Mouse (Mus musculus): ENCODE results near the gene Afg3l1.

DNA sequence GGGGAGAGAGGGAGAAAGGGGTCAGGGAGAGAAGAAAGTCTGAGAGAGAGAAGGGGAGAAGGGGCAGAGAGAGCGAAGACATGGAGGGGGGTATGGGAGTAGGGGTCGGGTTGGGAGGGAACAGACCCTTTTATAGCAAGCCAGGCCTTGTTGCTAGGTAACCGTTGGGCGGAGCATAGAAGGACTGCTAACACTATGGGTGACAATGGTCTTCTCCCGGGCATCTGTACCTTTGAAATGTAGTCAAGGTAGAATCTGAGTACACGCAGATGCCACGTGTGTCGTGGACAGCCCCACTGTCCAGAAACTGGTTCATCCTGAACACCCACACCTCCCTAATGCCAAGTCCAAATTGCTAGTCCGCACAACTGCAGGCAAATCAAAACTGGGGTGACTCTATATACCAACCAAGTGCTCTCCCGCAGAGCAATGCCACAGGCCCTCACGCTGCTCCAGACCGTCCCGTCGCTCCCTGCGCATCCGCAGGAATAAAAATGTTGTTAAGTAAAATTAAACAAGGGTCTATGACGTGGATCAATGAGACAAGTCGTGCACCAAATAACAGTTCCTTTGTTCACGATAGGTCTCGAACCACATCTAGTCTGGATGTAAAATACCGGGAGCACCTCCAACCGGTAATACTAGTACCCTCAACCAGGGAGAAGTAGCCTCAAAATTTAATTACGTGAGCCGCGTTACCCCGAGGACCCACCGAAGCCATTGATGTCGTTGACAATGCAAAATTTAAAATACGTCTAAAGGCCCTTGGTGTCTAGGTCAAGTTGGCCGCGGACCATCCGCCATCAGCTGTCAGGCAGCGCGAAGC is 579 bp upstream of the Afg3l1 start:
- no peak for TF ChIP-seq CTCF (IDR thresholded peaks at IDR 0.05; ENCODE audit: low read depth, low read length)
- no peak for TF ChIP-seq POLR2A (IDR thresholded peaks at IDR 0.05; ENCODE audit: borderline replicate concordance, low read depth, low read length)
